Mouse (Mus musculus) mouse embryonic stem cell (cell line): ENCODE results near the gene H2-T3.
"Not testable (repeated sequence)": the region's sequence is repeated elsewhere in the genome, so short reads cannot be mapped to it uniquely, and the experiment has no call there.

ENCODE experiments used
- in situ Hi-C, 2 experiments: fragments of 300-500 bp; cut with MboI; formaldehyde crosslinking; loops; 1 replicate in 1 of 2; 3 replicates in 1 of 2; pipeline ENCODE4 v1.14.3; 2019 to 2020; ENCODE audit warnings: low sequenced_read_pairs in 2 of 2, low pct_unique_long_range_greater_than_20kb in 1 of 2, mixed read lengths in 1 of 2; ENCODE audit not compliant: unreplicated experiment in 1 of 2

H2-T3 gene

DNA sequence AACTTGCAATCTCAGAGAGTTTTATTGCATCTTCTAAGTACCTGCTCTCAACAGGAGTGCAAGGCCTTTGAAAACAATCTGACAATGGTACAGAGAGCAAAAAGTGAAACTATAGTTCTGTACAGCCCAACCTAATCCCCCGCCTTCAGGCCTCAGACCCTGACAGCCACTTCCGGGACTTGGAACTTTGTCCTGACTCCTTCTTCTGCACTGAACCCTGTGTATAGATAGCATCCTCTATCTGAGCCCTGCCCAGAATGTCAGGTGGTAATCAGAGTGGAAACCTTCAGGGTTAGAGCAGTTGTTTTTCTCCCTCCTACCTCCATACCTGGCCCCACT lies at the start of gene H2-T3:
H2-T3 (minus strand) TSS at position 119 of the 339 bp plus-strand sequence.
- in situ Hi-C loops = loop anchor here in 1 of 2 experiments (5.0 kb wide), 1 partner anchor 108 kb away; no protein-coding TSS in a partner anchor

DNA sequence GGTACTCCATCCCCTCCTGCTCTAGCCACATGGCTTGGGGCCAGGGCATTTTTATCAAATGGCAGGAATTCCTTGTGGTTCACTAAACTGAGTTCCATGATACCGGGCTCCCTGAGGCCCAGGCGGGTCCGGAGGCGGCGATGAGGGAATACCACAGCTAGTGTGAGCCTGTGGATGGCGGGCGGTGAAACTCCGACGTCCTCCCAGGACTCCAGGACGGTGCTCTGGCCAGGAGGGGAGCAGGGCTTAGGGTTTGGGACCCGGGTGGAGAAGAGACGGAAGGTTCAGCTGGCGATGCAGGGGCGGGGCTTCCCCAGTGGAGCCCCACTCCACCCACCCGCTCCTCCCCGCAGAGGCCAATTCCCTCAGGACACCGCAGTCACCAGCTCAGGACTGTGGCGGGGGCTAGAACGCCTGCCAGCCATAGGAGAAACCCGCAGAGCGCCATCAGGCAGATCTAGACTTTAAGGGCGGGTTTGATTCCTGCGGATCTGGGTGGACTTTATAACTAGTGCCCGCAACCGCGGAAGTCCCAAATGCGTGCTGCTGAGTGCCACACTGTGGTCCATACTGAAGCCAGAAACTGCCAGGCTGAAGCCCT lies 47.3 kb upstream of the H2-T3 start:
- in situ Hi-C loops = no loop called here

DNA sequence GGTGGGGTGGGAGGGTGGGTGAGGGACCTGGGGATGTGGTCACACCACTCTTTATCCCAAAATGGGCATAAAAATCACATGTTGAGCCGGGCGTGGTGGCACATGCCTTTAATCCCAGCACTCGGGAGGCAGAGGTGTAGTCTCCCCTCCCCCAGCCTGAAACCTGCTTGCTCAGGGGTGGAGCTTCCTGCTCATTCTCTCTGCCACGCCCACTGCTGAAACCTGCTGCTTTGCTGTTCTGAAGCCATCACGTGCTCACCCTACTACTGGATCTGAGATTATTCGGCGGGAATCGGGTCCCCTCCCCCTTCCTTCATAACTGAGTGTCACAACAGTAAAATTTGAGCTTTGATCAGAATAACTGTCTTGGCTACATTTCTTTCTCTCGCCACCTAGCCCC lies 45.2 kb upstream of the H2-T3 start:
- in situ Hi-C loops = not testable (repeated sequence)

DNA sequence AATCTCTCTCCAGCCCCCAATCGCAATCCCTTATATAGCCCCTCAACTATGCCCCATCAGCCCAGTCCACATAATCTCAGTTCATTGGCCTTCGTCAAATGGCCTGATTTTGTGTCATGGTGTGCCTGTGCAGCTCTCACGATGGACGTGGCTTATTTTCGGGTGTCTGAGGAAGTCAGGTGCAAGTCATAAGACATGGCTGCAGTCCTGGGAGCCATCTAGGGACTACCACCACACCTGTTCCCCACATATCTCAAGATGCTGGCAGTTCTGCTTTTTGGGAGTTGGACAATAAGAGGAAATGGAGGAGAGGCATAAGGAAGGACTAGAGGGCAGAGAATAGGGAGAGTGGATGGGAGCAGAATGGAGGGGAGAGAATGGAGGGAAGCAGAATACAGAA lies 43.5 kb upstream of the H2-T3 start:
- in situ Hi-C loops = no loop called here

DNA sequence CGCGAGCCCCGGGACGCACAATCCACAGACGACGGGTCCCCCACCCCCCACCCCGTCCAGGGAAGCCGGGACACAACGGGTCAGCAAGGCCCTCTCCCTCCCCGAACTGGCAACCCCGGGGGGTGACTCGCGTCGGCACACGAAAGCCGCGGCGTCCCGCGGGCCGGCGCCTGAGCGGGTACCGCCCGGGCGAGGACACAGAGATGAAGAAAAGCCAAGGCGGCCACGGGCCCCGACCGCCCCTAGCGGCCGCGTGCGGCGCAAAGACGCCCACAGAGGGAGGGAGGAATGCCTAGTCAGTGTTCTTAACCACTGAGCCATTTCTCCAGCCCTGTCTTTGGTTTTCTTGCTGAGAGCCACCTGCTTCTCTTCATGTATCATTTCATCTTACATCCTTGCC lies 41.2 kb upstream of the H2-T3 start:
- in situ Hi-C loops = no loop called here

DNA sequence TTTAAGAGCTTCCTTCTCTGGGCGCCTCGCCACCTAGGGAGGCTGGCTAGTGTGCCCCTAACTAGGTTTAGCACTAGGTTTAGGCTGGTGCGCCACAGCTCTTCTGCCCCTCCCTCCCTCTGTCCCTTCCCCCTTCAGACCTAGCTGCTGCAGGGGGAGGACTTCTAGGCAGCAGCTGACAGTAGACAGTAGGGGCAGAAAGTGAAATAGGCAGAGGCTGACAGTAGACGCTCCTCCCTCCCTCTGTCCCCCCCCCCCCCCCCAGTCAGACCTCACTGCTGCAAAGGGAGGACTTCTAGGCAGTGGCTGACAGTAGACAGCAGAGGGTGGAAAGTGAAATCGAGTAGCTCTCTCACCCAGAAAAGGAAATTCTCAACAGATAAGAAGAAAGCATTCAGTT lies 39.0 kb upstream of the H2-T3 start:
- in situ Hi-C loops = no loop called here

DNA sequence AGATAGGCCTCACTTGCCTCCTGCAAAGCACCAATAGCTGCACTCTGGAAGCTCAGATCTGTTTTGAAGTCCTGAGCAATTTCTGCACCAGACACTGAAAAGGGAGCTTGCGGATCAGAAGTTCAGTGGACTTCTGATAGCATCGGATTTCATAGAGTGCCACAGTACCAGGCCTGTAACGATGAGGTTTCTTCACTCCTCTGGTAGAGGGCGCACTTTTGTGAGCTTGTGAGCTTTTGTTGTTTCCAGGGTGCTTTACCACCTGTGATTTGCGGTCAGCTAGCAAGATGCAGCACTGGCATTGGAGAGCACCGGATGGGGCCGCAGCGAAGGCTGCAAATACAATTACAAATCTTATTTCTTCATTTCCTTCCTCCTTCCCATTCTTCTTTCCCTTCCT lies 36.8 kb upstream of the H2-T3 start:
- in situ Hi-C loops = no loop called here

DNA sequence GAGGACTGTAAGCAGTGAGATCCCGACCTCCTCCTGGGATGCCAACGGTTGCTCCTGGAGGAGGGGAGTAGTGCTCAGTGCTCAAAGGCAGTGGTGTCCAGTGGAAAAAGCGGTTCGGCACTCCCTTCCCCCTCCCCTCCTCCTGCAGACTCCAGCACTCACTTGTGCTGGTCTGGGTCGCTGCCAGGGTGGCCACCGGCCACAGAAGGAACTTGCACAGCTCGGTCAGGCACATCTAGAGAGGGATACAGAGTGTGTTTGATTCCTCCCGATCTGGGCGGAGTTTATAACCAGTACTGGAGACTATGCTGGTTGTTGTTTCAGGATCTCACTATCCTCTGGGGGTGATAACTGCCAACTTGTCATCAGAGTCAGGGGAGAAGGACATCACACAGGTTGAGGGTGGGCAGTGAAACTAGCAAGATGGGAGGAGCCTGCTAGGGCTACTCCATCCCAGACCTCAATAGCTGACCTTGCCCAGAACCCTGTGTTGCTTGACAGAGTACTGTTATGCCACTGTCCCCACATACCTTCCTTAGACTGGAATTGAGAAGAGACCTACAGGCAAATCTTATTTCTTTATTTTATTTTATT lies 35.2 kb upstream of the H2-T3 start:
- in situ Hi-C loops = no loop called here

DNA sequence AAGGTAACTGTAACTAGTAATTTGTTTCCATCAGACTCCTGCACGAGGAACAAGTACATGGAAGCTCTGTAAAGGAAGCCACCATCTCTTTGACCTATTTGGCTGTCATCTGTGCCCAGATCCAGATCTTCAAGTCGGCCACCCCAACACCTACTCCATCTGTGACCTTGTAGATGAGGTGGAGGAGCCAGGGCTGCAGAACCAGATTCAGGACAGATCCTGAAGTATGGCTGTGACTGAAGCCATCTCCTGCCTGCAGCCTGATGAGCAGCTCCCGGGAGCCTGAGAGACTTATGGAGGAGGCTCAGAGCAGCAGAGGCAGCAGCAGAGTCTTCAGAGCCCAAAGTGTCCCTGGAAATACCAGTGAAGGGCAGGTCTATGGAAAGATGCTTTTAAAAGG lies 34.4 kb upstream of the H2-T3 start:
- in situ Hi-C loops = no loop called here

DNA sequence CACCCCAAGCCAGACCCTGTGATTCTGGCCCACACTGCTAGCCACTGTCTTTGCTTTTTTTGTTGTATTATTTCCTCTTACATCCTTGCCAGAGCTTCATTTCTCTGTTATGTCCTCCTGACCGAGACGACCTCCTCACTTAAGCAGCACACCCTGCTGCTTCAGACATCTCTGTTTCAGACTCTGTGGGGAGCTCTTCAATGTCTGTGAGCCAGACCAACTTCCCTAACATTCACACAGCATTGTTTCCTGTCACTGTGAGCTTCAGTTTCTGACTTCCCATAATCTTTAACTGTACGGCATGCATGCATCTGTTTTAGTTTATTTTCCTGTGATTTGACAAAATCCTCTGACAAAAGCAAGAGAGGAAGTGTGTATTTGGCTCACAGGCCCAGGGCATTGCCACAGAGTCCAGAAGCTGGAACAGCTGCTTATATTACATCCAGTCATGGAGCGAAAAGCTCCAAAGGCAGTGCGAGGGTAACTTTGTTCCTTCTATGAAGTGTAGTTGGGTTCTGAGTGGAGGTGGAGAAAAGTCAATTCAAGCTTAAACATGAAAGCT lies 28.6 kb upstream of the H2-T3 start:
- in situ Hi-C loops = no loop called here

DNA sequence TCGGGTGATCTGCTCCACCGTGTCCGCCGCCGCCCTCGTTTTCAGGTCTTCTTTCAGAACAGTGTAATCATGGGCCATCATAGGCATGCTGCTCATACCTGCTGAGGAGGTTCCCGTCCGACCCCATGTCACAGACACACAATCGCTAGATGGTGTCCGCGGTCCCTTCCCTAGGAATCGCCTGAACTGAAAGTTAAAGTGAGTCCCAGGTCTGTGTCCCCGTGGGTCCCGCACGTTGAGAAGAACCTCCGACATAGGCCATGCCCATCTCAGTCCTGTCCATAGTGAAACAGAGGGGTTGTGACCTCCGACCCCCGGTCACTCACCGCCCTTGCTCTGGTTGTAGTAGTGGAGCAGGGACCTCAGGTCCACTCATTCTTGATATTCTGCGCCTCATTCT lies 25.5 kb upstream of the H2-T3 start:
- in situ Hi-C loops = no loop called here

DNA sequence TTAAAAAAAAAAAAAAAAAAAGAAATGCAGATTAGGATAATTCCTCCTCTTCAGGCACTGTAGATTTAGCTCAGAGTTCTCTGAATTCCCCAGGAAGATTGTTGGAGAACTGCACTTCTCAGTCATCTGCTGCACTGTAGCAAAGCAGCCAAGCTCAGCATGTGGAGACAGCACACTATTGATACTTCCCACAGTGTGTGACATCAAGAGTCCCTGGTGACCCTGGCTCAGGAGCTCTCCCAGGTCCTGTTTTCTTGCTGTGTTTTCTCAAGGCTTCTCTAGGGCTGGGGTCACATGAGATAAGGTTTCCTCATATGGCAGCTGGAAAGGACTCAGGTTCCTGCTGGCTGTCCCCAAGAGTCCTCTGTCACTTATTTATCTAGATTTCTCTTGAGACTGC lies 16.8 kb upstream of the H2-T3 start:
- in situ Hi-C loops = no loop called here

DNA sequence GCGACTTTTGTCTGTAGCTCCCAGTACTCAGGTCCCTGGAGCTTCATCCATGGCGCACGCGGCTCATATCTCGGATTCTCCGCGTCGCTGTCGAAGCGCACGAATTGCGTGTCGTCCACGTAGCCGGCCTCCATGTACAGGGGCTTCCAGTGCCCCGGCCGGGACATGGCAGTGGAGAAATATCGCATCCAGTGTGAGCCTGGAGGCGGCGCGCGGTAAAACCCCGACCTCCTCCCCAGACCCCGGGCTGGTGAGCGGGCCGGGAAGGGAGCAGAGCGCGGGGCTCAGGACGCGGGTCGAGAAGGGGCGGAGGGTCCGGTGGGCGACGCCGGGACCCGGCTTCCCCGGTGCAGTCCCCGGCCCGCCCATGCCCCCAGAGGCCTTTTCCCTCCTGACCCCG lies 15.8 kb upstream of the H2-T3 start:
- in situ Hi-C loops = no loop called here

DNA sequence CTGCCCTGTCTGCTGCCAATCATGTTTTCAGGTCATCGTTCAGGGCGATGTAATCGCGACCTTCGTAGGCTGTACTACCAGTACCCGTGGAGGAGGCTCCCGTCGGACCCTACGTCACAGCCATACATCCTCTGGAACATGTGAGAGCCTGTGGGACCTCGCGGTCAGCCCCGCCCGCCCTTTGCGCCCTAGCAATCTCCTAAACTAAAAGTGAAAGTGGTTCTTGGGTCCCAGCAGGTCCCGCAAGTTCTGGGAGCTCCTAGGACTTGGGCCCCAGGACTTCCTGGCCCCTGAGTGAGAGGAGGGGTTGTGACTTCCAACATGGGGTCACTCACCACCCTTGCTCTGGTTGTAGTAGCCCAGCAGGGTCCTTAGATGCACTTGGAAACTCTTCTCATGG lies 15.4 kb upstream of the H2-T3 start:
- in situ Hi-C loops = no loop called here

DNA sequence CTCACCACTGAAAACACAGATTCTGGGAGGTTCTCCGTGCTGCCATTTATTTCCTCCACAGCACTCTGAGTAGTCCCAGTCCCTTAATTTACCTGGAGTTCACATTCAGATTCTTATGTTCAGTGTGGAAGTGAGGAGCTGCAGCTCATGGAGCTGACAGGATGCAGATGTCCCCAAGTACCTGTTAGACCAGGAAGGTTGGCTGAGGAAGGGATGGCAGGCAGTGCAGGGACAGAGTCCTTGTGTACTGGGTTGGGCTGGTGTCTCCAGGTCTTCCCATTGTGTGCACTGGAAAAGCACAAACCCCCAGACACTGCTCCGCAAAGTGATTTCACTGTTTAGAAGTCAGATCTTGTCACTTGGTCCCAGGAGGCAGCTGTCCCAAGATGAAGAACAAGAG lies 11.8 kb upstream of the H2-T3 start:
- in situ Hi-C loops = no loop called here

DNA sequence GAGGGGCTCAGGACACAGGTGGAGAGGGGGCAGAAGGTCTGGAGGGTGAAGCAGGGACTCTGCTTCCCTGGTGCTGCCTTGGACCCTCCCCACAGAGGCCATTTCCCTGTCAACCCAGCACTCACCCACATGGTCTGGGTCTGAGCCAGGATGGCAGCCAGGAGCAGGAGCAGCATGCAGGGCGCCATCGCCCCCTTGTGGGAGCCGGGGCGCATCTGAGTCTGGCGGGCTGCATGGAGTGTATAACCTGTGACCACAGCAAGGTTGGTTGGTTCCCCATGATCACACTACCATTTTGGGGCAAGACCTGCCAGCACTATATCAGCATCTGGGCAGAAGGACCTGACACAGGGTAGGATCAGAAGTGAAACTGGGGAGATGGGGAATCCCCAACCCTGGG lies 8.2 kb upstream of the H2-T3 start:
- in situ Hi-C loops = no loop called here

DNA sequence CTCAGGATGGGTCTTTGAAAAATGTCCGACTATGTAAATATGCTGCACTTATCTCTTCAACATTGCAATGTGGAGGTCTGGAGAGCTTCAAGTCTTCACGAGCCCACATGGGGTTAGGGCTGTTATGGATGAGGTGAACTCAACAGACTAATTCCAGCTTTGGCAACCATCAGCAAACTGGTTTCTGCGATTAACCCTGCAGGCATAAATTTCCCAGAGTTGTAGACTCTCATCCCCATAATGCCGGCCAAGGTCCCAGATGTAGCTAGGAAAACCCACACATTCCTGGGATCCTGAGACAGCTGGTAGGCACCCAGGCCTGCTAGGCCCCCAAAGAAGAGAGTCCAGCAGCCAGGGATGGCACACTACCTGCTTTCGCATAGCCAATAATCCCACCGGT lies 4.4 kb upstream of the H2-T3 start:
- in situ Hi-C loops = loop anchor here in 1 of 2 experiments (5.0 kb wide), 1 partner anchor 112 kb away; no protein-coding TSS in a partner anchor

DNA sequence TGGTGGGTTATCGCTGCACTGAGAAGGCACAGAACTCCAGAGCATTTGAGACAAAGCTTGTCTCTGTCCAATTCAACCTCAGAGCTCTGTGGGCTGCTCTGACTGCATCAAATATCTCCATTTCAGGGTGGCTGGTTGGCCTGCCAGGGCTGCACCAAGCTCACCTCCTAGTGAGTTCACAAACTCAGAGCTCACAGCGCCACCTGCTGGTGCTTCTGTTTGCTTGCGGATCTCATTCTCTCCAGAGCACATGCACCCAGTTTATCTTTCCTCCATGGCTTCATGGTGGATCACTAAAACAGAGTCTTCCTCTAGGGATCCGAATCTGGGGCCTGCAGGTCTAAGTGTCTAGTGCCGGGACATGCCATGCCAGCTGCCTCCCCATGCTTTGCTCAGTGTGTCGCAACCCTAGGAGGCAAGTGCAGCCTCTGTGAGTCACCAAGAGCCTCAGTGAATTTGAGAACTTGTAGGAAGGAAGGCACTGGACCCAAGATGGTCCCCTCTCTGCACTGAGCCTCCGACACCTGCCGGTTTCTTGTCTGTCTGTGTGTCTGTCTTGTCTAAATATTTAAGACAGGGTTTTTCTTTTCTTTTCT lies 3.6 kb upstream of the H2-T3 start:
- in situ Hi-C loops = loop anchor here in 1 of 2 experiments (5.0 kb wide), 1 partner anchor 111 kb away; no protein-coding TSS in a partner anchor

DNA sequence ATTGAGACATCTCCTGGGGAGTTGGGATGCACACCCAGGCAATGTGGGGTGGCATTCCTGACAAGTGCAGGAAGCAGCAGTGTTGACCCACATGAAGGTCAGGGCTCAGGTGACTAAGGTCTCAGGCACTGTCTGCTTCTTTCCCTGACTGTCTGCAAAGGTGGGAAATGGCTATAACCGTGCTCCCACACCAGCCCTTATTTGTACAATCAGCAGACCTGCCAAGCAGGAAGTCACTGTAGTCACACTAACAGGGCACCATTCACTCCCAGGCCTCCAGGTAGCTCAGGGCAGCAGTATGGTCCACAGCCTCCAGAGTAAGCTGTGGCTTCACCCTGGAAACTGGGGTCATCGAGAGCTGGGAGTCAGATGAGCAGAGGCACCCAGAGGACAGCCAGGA lies 2.3 kb upstream of the H2-T3 start:
- in situ Hi-C loops = loop anchor here in 1 of 2 experiments (5.0 kb wide), 1 partner anchor 110 kb away; no protein-coding TSS in a partner anchor
